Mouse (Mus musculus) neural tube, embryonic 12.5 days (tissue): ENCODE data around the gene Fntb. TPM values are rescaled to one million over a fixed set of nuclear protein-coding genes. Genes with fewer than 3 reads are reported as not detected.

Experiments
- ATAC-seq: fragments of 200-750 bp; cut with Nextera tagmentation; 2 replicates; pipeline ENCODE4 v1.8.0; 2017; ENCODE audit warnings: low read depth, mild to moderate bottlenecking, moderate TSS enrichment, moderate library complexity; ENCODE audit not compliant: low FRiP score
- H3K27ac ChIP-seq: fragments of 300-500 bp; sonication (generic); 2 replicates; pipeline ENCODE4 v1.5.1; 2016
- H3K27me3 ChIP-seq: fragments of 300-500 bp; sonication (generic); replicated peaks from 2 replicates; pipeline ENCODE4 v1.6.1; 2016; ENCODE audit warnings: mild to moderate bottlenecking
- H3K36me3 ChIP-seq: fragments of 300-500 bp; sonication (generic); 2 replicates; pipeline ENCODE4 v1.6.1; 2016; ENCODE audit warnings: mild to moderate bottlenecking
- H3K4me1 ChIP-seq: fragments of 300-500 bp; sonication (generic); 2 replicates; pipeline ENCODE4 v1.6.1; 2016
- H3K4me2 ChIP-seq: fragments of 300-500 bp; sonication (generic); replicated peaks from 2 replicates; pipeline ENCODE4 v1.6.1; 2016; ENCODE audit warnings: mild to moderate bottlenecking
- H3K4me3 ChIP-seq: fragments of 300-500 bp; sonication (generic); 2 replicates; pipeline ENCODE4 v1.5.1; 2016
- H3K9ac ChIP-seq: fragments of 300-500 bp; sonication (generic); 2 replicates; pipeline ENCODE4 v1.6.1; 2016; ENCODE audit warnings: mild to moderate bottlenecking
- H3K9me3 ChIP-seq: fragments of 300-500 bp; sonication (generic); 2 replicates; pipeline ENCODE4 v1.6.1; 2016; ENCODE audit warnings: mild to moderate bottlenecking
- WGBS: fragments of 180-500 bp; shearing (Covaris S2); methylation state at CpG from one replicate; pipeline ENCODE4 v1.1.7; 2016; 5-methylcytosine and 5-hydroxymethylcytosine counted together
- polyA plus RNA-seq: library from polyadenylated mRNA; unstranded; fragments of >200 nt; fragmentation: Nextera tagmentation; extraction: Ambion mirVana; gene quantifications from 2 replicates; pipeline ENCODE4 v1.2.1, GENCODE M21; 2016

The Fntb gene
- polyA plus RNA-seq, 1 experiment from 2014 or later: 38.1 TPM

DNA sequence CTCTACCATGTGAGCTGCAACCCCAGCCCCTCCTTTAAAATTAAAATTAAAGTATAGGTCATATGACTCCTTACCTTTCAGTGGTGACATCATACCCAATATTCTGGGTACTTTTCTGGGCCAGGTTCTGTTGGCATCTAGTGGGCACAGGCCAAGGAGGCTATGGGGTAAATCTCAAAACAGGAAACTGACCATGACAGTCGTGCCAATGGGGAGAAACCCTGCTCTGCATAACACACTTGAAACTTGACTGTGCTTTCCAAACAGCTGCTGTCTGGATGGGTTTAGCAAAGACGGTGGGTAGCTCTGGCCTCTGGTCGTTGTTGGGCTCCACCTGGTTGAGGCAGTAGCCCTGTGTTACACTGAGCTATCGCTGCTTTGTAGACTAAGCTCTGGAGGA lies 114.7 kb downstream of the Fntb start:
- 91% methylated on average over 4 of the region's 4 CpGs for WGBS
- H3K4me3 ChIP-seq: no peak overlapping the region
- no peak overlapping the region for H3K27ac ChIP-seq
- H3K9me3 ChIP-seq: no peaks in the 10 kb centered on the region
- H3K36me3 ChIP-seq: 0 out of 2 replicates have a peak, but pooled peaks cover 6% of the 10 kb centered on the region
- no peak overlapping the region for H3K4me2 ChIP-seq
- no peaks in the 10 kb centered on the region for H3K4me1 ChIP-seq
- H3K27me3 ChIP-seq: no peaks in the 10 kb centered on the region
- no peak overlapping the region for H3K9ac ChIP-seq
- no peak for ATAC-seq

DNA sequence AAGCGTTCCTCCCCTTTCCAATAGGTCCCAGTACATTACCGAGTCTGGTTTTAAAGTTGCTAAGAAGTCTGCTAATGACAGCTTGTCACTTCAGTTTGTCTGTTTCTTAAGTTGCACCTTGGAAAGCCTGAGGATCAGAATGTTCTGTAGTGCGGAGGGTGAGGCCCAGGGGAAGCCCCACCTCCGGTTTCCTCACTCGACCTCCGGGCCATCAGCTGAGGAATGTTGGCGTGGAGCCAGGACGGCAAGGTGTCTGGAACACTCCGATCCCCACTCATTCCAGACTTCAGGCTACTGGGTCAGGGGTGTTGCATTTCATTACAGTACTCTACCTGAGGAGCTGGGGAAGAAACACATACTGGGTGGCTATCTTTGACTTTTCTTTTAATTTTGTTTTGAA lies 118.4 kb downstream of the Fntb start:
- no peak overlapping the region for H3K4me3 ChIP-seq
- 0 out of 2 replicates have a peak, but pooled peaks cover 2% of the 10 kb centered on the region for H3K36me3 ChIP-seq
- WGBS: 81% methylated on average over 9 of the region's 9 CpGs
- no peaks in the 10 kb centered on the region for H3K27me3 ChIP-seq
- H3K4me2 ChIP-seq: no peak overlapping the region
- no peaks in the 10 kb centered on the region for H3K9me3 ChIP-seq
- no peaks in the 10 kb centered on the region for H3K4me1 ChIP-seq
- H3K9ac ChIP-seq: no peak overlapping the region
- no peak overlapping the region for H3K27ac ChIP-seq
- ATAC-seq: no peak

DNA sequence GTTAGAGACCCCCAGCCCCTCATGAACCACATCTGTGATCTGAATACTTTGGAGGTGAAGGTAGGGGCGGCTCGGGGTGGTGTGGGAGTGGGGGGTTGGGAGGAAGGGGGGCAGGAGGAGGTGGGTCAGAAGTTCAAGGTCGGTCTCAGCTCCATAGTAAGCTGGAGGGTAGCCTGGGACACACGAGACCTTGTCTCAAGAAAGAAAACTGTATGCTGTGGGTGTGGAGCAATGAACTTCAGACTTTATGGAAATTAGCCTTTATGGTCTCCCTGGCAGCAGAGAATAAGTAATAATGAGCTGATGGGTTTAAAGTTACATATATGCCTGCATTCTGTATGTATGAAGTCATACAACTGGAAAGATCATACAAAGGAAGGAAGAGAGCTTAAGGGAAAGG lies 119.7 kb downstream of the Fntb start:
- Histone ChIP-seq H3K4me1 (no peaks in the 10 kb centered on the region), H3K9ac (no peak overlapping the region), H3K4me3 (no peak overlapping the region), H3K36me3 (peaks cover 8% of the 10 kb centered on the region; the same call in 1 of the 2 replicates), H3K27ac (no peak overlapping the region), H3K4me2 (no peak overlapping the region), H3K27me3 (no peaks in the 10 kb centered on the region), H3K9me3 (no peaks in the 10 kb centered on the region)
- ATAC-seq: no peak
- WGBS: 93% methylated on average over 4 of the region's 4 CpGs

DNA sequence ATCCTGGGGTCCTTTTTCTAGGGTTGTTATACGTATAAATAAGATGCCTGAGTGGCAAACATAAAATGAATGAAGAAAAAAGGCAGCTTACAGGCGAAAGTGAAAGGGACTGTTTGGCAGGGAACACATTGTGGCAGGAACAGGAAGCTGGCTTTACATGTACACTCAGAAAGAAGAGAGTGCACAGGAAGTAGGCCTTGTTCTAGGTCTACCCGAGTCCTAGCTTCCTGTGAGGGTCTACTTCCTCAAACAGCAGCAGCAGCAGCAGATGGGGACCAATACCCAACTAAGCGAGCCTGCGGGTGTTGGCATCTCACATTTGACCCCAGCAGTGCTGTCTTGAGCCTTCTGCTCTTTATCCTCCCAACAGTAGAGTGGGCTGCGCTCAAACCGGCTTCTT lies 121.4 kb downstream of the Fntb start:
- no peak for ATAC-seq
- WGBS: 90% methylated on average over 7 of the region's 7 CpGs
- no peaks in the 10 kb centered on the region for H3K4me1 ChIP-seq
- no peaks in the 10 kb centered on the region for H3K9me3 ChIP-seq
- no peak overlapping the region for H3K27ac ChIP-seq
- no peak overlapping the region for H3K4me2 ChIP-seq
- H3K36me3 ChIP-seq: peaks cover 9% of the 10 kb centered on the region; the same call in 1 of the 2 replicates
- no peaks in the 10 kb centered on the region for H3K27me3 ChIP-seq
- no peak overlapping the region for H3K9ac ChIP-seq
- H3K4me3 ChIP-seq: no peak overlapping the region

DNA sequence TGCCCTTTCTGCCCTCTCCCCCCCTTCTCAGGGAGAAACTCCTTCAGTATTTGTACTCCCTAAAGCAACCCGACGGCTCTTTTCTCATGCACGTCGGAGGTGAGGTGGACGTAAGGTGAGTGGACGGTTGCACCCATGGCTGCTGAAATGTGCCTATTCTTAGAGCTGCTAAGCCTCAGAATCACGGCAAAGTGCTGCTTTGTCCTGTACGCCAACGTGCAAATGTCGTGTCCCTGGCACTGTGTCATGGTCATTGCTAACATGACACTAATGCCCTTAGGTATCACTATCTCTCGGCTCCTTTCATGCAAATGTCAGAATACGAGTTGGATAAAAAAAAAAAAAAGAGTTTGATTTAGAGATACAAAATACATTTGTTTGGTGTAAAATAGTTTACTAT lies 122.6 kb downstream of the Fntb start:
- whole genome bisulfite sequencing: 96% methylated on average over 12 of the region's 12 CpGs
- ATAC-seq: no peak

DNA sequence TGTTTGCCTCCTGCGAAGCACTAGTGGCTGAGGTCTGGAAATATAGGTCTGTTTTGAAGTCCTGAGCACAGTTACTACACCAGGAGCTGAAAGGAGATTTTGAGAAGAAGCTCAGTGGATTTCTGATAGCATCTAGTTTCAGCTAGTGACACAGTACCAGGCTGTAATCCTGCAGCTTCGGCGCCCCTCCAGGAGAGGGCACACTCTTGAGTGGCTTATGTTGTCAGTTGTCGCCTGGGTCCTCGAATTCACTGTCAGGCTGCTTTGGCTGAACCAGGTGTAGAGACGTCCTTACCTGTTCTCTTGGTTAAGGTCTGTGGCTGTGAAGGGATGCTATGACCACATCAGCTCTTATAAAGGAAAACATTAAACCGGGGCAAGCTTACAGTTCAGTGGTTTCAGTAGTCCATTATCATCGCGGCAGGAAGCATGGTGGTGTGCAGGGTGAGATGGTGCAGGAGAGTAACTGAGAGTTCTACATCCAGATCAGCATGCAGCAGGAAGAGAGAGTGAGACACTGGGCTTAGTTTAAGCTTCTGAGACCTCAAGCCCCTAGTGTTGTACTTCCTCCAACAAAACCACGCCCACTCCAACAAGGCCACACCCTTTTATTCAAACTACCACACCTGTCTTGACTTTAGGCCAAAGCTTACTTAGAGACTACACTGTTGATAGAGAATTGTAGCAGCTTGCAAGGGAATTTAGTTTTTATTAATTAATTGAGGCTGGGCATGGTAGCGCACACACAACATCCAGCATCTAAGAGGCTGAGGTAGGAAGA lies 124.2 kb downstream of the Fntb start:
- H3K9ac ChIP-seq: no peak overlapping the region
- WGBS: 92% methylated on average over 11 of the region's 11 CpGs

More for the DNA sequence above, 122.6 kb downstream of the Fntb start:
- no peaks in the 10 kb centered on the region for H3K4me1 ChIP-seq
- H3K27me3 ChIP-seq: no peaks in the 10 kb centered on the region
- H3K27ac ChIP-seq: no peak overlapping the region
- no peak overlapping the region for H3K4me3 ChIP-seq
- H3K4me2 ChIP-seq: no peak overlapping the region
- no peak overlapping the region for H3K9ac ChIP-seq
- H3K36me3 ChIP-seq: peaks cover 15% of the 10 kb centered on the region; the same call in 1 of the 2 replicates
- H3K9me3 ChIP-seq: no peaks in the 10 kb centered on the region

DNA sequence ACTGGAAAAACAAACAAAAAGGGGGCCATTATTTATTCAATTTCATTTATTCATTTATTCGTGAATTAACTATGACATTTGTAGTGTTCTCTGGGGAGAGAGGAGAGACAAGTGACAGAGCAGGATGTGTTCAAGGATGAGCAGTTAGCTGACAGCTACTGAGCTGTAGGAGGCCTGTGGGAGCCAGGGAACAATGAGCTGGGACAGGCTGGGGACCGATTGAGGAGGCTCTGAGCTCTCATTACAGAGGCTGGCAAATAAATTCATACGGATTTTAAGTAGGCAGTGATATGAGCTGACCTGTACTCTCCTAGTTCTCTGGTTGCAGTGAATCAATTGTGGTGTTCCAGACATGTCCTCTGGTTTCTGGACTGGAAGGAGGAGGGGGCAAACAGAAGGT lies 125.8 kb downstream of the Fntb start:
- WGBS: 82% methylated on average over 3 of the region's 3 CpGs

More for the DNA sequence above, 124.2 kb downstream of the Fntb start:
- ATAC-seq: no peak
- Histone ChIP-seq H3K4me3 (no peak overlapping the region), H3K36me3 (peaks cover 15% of the 10 kb centered on the region; the same call in 1 of the 2 replicates), H3K27ac (no peak overlapping the region), H3K27me3 (no peaks in the 10 kb centered on the region), H3K4me1 (no peaks in the 10 kb centered on the region), H3K4me2 (no peak overlapping the region), H3K9me3 (no peaks in the 10 kb centered on the region)

DNA sequence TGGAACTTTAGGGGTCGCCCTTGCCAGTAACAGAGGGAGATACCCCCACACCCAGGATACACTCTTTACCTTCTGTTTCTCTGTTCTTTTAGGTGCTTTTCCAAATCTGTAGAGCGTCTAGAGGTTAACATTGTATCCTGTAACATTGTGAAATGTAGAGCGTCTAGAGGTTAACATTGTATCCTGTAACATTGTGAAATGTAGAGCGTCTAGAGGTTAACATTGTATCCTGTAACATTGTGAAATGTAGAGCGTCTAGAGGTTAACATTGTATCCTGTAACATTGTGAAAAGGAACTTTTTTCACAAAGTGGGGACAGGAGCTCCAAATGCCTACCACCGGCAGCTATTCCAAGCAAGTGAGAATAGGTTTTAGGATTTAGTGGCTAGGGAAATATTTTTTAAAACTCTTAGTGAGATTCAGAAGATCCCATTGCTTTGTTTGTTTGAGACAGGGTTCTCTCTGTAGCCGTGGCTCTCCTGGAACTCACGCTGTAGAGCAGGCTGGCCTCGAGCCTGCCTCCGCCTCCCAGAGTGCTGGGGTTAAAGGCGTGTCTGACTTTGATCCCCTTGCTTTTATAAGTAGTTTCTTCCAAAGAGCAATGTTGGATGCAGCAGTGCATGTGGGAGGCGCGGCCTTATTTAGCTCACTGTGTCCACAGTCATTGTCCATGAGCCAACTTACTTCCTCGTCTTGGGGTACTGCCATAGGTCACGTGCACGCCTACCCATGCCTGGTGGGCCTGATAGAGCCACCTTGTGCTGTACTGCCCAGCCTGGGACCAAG lies 127.7 kb downstream of the Fntb start:
- peaks cover 15% of the 10 kb centered on the region; the same call in 1 of the 2 replicates for H3K36me3 ChIP-seq
- 94% methylated on average over 16 of the region's 16 CpGs for WGBS
- no peak overlapping the region for H3K9ac ChIP-seq
- no peaks in the 10 kb centered on the region for H3K4me1 ChIP-seq
- ATAC-seq: no peak
- H3K4me3 ChIP-seq: no peak overlapping the region
- H3K27me3 ChIP-seq: no peaks in the 10 kb centered on the region
- H3K9me3 ChIP-seq: no peaks in the 10 kb centered on the region
- no peak overlapping the region for H3K4me2 ChIP-seq
- no peak overlapping the region for H3K27ac ChIP-seq

More for the DNA sequence above, 125.8 kb downstream of the Fntb start:
- no peak overlapping the region for H3K4me2 ChIP-seq
- no peaks in the 10 kb centered on the region for H3K9me3 ChIP-seq
- no peak overlapping the region for H3K9ac ChIP-seq
- peaks cover 15% of the 10 kb centered on the region; the same call in 1 of the 2 replicates for H3K36me3 ChIP-seq
- no peaks in the 10 kb centered on the region for H3K4me1 ChIP-seq
- no peak overlapping the region for H3K27ac ChIP-seq
- H3K4me3 ChIP-seq: no peak overlapping the region
- no peak for ATAC-seq
- H3K27me3 ChIP-seq: no peaks in the 10 kb centered on the region

DNA sequence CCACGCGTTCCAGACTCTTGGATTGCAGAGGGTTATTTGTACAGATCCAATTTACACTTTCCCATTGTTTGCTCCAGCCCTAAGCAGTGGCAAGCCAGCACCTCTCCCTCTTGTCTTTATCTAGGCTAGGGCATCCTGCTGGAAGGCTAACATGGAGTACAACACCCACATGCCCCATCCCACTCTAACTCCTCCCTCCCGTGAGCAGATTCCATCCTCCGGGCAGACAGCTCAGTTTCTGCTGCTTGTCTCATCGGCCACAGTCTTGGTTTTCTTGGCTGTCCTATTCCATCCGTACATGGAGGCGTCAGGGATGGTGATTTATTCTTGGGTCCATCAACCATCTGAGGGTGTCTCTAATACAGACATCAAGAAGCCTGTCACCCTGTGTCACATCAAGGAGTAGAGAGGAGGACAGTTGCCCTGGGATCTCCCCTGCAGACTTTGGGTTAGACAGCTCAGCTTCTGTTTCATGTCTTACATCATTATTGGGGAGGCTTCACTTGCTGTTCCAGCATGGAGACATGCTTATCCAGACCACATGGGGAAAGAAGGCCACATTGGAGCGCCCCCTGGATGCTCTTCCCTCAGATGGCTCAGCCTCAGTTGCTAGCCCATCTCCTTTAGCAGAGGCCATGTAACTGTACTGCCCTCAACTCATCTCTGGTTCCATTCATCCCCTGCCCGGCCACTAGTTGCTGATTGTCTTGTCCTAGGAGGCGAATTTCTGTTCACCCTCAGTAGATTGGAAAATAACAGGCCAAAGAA lies 129.6 kb downstream of the Fntb start:
- no peaks in the 10 kb centered on the region for H3K27me3 ChIP-seq
- H3K27ac ChIP-seq: no peak overlapping the region
- no peaks in the 10 kb centered on the region for H3K9me3 ChIP-seq
- WGBS: 84% methylated on average over 10 of the region's 10 CpGs
- H3K4me3 ChIP-seq: no peak overlapping the region
- H3K4me1 ChIP-seq: no peaks in the 10 kb centered on the region
- no peak overlapping the region for H3K4me2 ChIP-seq
- ATAC-seq: no peak
- peaks cover 11% of the 10 kb centered on the region; the same call in 1 of the 2 replicates for H3K36me3 ChIP-seq
- no peak overlapping the region for H3K9ac ChIP-seq

DNA sequence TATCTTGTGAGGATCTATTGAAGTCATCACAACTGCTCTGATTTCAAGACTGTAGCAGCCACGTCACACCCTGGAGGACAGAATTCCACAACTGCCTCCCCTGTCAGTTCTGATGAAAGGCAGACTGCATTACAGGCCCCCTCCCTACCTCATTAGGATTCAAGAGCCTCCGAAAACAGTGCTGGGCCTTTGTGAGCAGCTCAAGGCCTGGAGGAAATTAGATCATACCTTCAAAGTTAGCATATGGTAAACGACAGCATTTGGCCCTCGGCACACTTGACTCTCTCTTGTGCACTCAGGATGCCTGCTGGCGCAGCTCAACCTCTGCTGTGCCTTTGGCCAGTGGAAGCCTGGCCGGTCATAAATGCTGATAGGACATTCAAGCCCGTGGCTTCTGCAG lies 130.4 kb downstream of the Fntb start:
- Histone ChIP-seq H3K4me3 (no peak overlapping the region), H3K9ac (no peak overlapping the region), H3K9me3 (no peaks in the 10 kb centered on the region), H3K4me1 (no peaks in the 10 kb centered on the region), H3K36me3 (peaks cover 16% of the 10 kb centered on the region; the same call in 1 of the 2 replicates), H3K4me2 (no peak overlapping the region), H3K27me3 (no peaks in the 10 kb centered on the region), H3K27ac (no peak overlapping the region)
- 54% methylated on average over 7 of the region's 7 CpGs for WGBS
- no peak for ATAC-seq

DNA sequence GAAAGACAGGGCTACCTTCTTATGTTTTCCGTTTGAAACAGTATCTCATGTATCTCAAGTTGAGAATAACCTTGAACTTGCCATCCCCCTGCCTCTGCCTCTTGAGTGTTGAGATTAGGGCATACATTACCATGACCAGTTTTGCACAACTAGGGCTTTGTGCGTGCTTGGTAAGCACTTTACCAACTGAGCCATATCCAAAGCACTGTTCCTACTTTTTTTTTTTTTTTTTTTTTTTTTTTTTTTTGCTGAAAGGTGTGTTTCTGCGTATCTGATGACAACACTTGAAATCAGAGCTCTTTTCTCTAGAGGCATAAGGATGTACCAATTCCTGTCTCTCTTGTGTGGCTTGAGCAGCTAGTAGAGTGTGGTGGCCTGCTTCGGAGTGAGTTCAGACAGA lies 131.2 kb downstream of the Fntb start:
- peaks cover 19% of the 10 kb centered on the region; the same call in 1 of the 2 replicates for H3K36me3 ChIP-seq
- no peak for ATAC-seq
- WGBS: 94% methylated on average over 4 of the region's 4 CpGs
- no peak overlapping the region for H3K4me3 ChIP-seq
- H3K9me3 ChIP-seq: no peaks in the 10 kb centered on the region
- no peaks in the 10 kb centered on the region for H3K4me1 ChIP-seq
- H3K27me3 ChIP-seq: no peaks in the 10 kb centered on the region
- no peak overlapping the region for H3K9ac ChIP-seq
- H3K4me2 ChIP-seq: no peak overlapping the region
- H3K27ac ChIP-seq: no peak overlapping the region

DNA sequence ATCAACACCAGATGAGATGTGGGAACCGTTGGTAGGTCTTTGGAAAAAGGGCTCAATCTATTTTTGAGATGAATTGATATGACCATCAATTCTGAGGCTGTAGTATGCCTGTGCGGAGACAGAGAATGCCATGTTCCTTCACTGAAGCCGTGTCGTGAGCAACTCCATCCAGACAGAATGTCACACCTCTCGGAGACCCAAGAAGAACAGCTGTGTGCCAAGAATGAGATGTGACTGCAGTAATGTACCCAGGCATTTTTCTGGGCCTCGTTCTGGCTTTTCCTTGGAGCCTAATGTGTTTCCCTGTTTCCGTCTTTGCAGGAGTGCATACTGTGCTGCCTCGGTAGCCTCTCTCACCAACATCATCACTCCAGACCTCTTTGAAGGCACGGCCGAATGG lies 131.6 kb downstream of the Fntb start:
- ATAC-seq: no peak
- Histone ChIP-seq H3K9me3 (no peaks in the 10 kb centered on the region), H3K27ac (no peak overlapping the region), H3K4me1 (no peaks in the 10 kb centered on the region), H3K36me3 (peaks cover 17% of the 10 kb centered on the region; the same call in 1 of the 2 replicates), H3K27me3 (no peaks in the 10 kb centered on the region), H3K4me3 (no peak overlapping the region), H3K4me2 (no peak overlapping the region), H3K9ac (no peak overlapping the region)
- 89% methylated on average over 10 of the region's 10 CpGs for WGBS
